Mouse (Mus musculus) gastrocnemius, adult 2 months (tissue): ENCODE measurements around the gene Olfr309. TPM values are rescaled to one million over a fixed set of nuclear protein-coding genes. Genes with fewer than 3 reads are reported as not detected.
"Not testable (repeated sequence)": the region's sequence is repeated elsewhere in the genome, so short reads cannot be mapped to it uniquely, and the experiment has no call there.

ENCODE experiments used
- DNase-seq: peaks from one replicate; pipeline ENCODE4 v3.0.0; 2022
- H3K27ac ChIP-seq: fragments of 200-600 bp; 2 replicates; pipeline ENCODE4 v1.8.1; 2022; ENCODE audit warnings: mild to moderate bottlenecking
- H3K4me3 ChIP-seq: fragments of 200-600 bp; 2 replicates; pipeline ENCODE4 v1.8.1; 2022; ENCODE audit warnings: mild to moderate bottlenecking, moderate library complexity
- CTCF ChIP-seq: fragments of 200-600 bp; IDR thresholded peaks from 2 replicates; pipeline ENCODE4 v1.8.1; 2022; ENCODE audit warnings: antibody characterized with exemption, mild to moderate bottlenecking, moderate library complexity
- intact Hi-C: fragments of 180-260 bp; cut with DNase I; formaldehyde crosslinking; loops from one replicate; pipeline ENCODE4 v1.15.1; 2025
- long read RNA-seq, 2 experiments: library from polyadenylated mRNA; stranded (forward); transcript quantifications; one replicate each; pipeline ENCODE4 v2.0.0; 2021
- microRNA-seq: library from miRNA; unstranded; fragments of <30 nt; microRNA quantifications from one replicate; pipeline ENCODE4 v1.2.0, GENCODE M21; 2021
- total RNA-seq, 2 experiments: library from RNA; stranded (reverse); gene quantifications; 2 replicates each; pipeline ENCODE4 v1.2.3; 2021

Gene Olfr309
- total RNA-seq = not detected
- long read RNA-seq, experiment 1 = 0 reads
- long read RNA-seq, experiment 2 = 0 reads

DNA sequence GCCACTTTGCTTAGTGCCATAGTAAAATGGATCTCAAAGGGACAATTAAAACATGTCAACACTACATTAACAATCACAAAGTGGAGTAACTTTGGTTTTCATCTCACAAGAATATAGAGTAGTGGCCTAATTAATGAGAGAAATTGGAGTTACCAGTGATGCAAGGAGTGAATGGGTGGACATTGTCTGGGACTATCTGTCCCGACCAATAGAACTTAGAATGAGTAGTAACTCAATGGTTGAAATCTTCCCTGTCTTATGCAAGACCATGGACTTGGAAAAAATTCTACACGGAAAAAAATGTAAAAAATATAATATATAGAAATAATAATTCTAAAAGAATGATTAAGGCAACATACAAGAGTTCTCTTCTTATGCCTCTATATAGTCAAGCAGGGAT lies at the start of gene Olfr309:
Gene Olfr309, minus strand, starts transcription at position 101 of the 400 bp plus-strand sequence.
- H3K4me3 ChIP-seq = no peak within 1 kb of the TSS
- no peak for TF ChIP-seq CTCF
- intact Hi-C loops = no loop called here
- H3K27ac ChIP-seq = no peak within 1 kb of the TSS
- no peak for DNase-seq

DNA sequence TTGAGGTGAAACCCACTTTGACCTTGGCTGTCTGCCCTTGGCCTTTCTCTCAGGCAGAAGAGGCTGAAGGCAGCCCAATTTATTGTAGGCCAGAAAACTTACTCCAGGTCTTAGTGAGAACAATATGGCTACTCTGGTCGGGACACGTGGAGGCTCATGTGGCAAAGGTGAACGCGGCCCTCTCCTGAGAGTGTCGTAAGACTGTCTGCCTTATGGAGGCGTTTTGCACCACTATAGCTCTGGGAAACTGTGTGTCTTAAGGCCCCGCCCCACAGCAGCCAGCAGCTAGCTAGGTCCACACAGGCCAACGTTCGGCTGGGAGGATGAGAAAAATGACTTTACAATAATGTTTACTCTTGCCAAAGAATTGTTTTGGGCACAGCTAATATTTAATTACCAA lies 32.8 kb upstream of the Olfr309 start:
- H3K27ac ChIP-seq, DNase-seq, H3K4me3 ChIP-seq, intact Hi-C loops: not testable (repeated sequence)

DNA sequence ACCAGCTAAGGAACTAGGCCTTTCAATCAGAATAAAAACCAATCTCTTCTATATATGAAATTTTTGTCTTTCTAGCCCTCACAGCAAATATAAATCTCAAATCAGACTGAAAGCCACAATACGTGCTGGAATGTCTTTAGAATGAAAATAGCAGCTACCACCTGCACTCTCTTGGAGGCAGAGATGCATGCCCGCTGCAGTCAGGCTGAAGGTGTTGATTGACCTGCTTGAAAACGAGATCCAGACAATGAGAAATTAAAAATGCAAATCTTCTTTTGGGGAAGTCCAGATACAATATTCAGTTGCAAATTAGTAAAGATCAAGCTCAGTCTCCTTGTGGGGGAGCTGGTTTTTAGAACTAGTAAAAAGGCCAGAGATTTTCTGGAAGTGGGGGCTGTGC lies 30.7 kb upstream of the Olfr309 start:
- intact Hi-C loops = no loop called here
- Histone ChIP-seq H3K27ac (no peak overlapping the region), H3K4me3 (no peak overlapping the region)
- TF ChIP-seq CTCF = no peak
- DNase-seq = no peak

DNA sequence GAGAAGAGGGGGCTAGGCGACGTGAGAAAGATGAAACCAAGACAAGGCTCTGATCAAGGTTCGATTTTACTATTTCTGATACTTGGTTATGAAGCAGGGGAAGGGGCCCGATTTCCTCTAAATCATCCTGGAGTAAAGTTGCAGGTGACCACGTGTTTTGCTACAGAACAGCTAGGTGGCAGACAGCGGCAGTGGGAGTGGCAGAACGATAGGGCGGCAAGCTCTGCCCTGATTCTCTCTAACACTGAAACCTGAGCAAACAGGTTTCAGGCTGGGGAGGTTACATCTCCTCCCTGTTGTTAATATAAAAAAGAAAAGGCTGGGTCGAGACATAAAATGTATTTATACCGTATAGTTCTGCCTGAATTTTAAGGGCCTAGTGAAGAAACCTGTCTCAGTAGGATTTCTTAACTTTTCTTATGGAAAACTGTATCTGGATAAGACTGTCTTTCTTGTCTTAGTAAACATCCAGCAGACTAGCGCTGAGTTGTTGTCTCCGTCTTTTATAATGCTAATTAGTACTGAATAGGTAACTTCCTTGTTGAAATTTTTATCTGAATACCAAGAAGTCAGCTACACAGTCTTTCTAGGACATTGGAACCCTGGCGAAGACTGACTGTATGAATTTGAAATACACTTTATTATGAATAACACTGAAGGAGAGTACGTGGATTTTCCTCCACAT lies 29.5 kb upstream of the Olfr309 start:
- intact Hi-C loops = no loop called here
- TF ChIP-seq CTCF = no peak

DNA sequence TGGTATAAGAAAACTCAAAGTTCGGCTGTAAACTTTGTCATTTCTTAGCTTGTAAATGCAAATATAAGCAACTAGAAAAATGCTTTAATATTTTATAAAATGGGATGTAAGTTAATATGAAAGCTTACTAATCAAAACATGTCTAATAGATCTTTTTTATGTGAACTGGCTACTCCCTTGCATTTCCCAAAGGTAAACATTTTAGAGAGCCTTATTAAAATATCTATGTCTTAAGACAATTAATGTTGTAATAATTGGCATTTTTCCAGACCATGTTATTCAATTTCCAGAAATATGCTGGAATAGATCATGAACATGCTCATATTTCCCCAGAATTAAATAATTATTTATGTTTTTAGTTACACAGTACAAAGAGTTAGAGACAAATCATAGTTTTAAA lies 24.0 kb upstream of the Olfr309 start, which contains the start of gene Olfr307:
Gene Olfr307, minus strand, starts transcription at position 101 of the 400 bp plus-strand sequence.
- intact Hi-C loops = no loop called here
- no peak for TF ChIP-seq CTCF
- no peak for DNase-seq
- Histone ChIP-seq H3K27ac (no peak within 1 kb of the TSS), H3K4me3 (no peak within 1 kb of the TSS)

More for the DNA sequence above, 29.5 kb upstream of the Olfr309 start:
- no peak overlapping the region for H3K27ac ChIP-seq
- H3K4me3 ChIP-seq = no peak overlapping the region
- no peak for DNase-seq

- Histone ChIP-seq H3K4me3 (no peak within 1 kb of the TSS), H3K27ac (no peak within 1 kb of the TSS)
- intact Hi-C loops = no loop called here
- no peak for DNase-seq
- TF ChIP-seq CTCF = no peak
Observed at GRCm38 (mm10) chr7:86325530-86325929, 12.0 kb upstream of the Olfr309 start, which contains the start of gene Olfr308. Gene Olfr308, minus strand, starts transcription at chr7:86325630.

DNA sequence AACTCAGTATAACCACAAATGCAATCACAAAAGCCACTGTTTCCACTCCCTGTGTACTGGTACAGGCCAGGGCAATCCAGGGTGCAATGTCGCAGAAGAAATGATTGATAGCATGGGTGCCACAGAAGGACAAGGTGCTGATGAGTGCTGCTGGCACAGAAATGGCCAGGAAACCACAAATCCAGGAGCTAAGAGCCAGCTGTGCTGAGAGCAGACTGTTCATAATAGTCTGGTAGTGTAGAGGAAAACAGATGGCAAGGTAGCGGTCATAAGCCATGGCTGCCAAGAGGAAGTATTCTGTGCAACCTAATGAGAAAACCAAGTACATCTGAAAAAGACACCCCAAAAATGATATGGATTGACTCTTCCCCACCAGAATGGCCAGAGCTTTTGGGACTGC lies 7.8 kb upstream of the Olfr309 start:
- no peak for DNase-seq
- TF ChIP-seq CTCF = no peak
- Histone ChIP-seq H3K27ac (no peak overlapping the region), H3K4me3 (no peak overlapping the region)
- intact Hi-C loops = no loop called here

DNA sequence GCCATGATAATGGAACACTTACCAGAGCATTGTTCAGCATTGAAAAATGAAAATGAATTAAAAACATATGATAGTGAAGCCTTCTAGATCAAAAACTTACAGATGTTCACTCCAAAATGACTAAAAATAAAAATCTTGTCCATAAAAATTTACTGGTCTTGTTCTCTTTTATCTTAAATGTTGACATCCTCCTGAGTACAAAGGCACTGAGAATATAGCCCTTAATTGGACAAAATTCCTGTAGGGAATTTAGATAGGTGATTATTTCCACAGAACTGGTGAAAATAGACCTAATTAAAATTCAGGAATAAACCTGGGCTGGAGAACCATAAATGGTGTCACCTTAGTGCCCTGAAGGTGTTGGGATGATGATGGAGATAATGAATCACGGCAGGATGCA lies 36.4 kb downstream of the Olfr309 start, which contains the start of gene Olfr310:
Gene Olfr310, minus strand, starts transcription at position 101 of the 400 bp plus-strand sequence.
- intact Hi-C loops = no loop called here
- DNase-seq = no peak
- TF ChIP-seq CTCF = no peak
- no peak within 1 kb of the TSS for H3K4me3 ChIP-seq
- no peak within 1 kb of the TSS for H3K27ac ChIP-seq

Small RNA genes within 50 kb of the gene (microRNA-seq; reads per million reads assigned to microRNA genes)
- gene Gm23192 = not detected

Other genes starting within 250 kb of the Olfr309 start
- gene Vmn2r75, start 141.9 kb downstream of the Olfr309 start, total RNA-seq = not detected
- gene Vmn2r76, start 67.4 kb downstream of the Olfr309 start, total RNA-seq = not detected
- not detected for gene Olfr310, start 36.5 kb downstream of the Olfr309 start, total RNA-seq
- gene Olfr308, start 11.9 kb upstream of the Olfr309 start, total RNA-seq = not detected
- not detected for gene Olfr307, start 23.9 kb upstream of the Olfr309 start, total RNA-seq
- not detected for gene Olfr305, start 53.2 kb upstream of the Olfr309 start, total RNA-seq
- not detected for gene Olfr304, start 73.0 kb upstream of the Olfr309 start, total RNA-seq
- not detected for gene Olfr303, start 84.1 kb upstream of the Olfr309 start, total RNA-seq
- not detected for gene Olfr301, start 90.1 kb upstream of the Olfr309 start, total RNA-seq
- gene Olfr299, start 146.2 kb upstream of the Olfr309 start, total RNA-seq = not detected
- gene Olfr298, start 178.8 kb upstream of the Olfr309 start, total RNA-seq = not detected
- not detected for gene Olfr297, start 206.3 kb upstream of the Olfr309 start, total RNA-seq